Mouse (Mus musculus): ENCODE measurements around the gene Gtf3c6.

Gene Gtf3c6

GRCm38 (mm10) chr10:40257414-40258255 is at the start of gene Gtf3c6:
Gene Gtf3c6 (minus strand): TSS chr10:40258108.
- peak; percentile 88 to 94 for DNase-seq

DNA sequence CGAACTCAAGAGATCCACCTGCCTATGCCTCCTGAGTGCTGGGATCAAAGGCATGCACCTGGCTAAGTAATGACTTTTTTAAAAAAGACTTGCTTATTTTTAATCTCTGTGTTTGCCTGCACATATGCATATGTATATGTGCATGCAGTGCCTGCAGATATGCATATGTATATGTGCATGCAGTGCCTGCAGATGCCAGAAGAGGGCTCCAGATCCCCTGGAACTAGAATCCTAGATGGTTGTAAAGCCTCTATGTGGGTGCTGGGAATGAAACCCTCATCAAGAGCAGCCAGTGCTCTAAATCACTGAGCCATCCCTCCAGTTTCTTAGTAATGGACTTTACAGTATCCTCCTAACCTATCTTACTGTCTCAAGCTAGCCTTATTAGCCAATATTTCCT is 48.1 kb upstream of the Gtf3c6 start:
- no peak for DNase-seq

DNA sequence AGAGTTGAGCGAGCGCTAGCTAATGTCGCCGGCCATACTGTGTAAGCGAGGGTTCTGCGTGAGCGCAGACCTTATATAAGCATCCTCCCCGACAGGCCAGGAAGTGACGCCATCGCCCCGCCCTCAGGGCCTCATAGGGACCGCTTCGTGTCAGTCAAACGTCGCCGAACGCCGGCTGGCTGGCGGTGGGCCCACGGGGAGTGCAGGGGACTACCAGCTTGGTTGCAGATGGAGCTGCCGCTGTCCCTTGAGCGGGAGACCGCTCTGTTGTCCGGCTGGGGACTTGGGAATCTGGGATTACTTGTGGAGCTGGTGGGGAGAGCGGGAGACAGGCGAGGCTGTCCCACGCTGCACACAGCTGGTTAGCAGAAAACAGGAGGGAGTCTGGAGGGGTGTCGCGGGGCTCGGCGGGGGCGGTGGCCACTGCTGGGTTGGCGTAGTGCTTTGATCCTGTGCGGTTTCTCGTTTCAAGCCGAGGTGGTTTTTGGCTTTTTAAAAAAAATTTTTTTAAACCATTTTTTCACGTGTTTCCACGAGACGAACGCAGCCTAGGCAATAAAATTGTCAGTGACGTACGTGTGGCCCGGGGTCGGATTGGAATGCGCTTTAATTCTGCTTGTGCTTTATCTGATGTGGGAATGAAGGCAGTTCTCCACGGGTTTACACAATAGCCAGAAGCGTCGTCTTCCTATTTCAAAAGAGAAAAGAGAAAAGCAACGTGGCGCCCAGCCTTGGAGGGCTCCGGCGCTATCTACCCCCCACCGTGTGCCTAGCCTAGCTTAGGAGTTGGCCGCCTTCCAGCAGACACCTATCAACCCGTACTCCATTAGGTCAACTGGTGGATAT is 44.5 kb upstream of the Gtf3c6 start, which contains the start of gene Amd1:
Gene Amd1, minus strand, starts transcription at position 47 of the 846 bp plus-strand sequence.
- peak; percentile 99 to 100 for DNase-seq

DNA sequence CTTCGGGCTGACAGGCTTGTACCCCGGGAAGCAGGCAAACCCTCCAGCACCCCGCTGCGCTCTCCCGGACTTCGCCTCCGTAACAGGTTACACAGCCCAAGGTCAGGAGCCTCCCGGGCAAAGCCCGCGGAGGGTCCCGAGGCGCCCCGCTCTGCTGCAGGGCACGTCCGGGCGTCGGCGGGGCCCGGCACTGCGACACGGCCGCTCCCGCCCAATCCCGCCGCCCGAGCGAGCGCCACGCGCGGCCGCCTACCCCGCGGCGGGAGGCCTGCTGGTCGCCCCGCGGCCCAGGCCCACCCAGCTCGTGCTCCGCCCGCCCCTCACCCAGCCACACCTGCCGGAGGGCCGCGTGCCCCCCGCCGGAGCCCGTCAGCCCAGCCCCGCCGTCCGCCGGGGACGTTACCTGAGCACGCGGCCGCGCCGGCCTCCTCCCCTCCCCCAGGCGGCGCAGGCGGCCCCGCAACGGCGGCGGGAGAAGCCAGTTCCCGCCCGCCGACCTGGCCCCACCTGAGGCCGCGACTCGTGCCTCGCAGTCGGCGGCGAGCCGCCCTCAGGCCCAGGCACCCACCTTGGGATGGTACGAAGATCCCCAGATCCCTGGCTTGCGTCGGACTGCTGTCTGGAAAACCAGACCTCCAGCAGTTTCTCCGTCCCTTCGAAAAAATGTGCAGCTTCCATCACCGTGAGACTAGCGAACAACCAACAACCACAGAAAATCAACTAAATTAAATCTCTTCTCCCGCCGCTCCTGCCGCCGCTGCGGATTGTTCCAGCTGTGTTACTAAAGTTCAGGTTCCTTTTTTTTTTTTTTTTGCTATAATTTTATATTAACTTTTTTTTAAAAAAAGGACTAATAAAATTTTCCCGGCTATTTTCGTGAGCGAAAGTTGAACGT is 43.5 kb upstream of the Gtf3c6 start:
- DNase-seq: peak; percentile 31 to 34

DNA sequence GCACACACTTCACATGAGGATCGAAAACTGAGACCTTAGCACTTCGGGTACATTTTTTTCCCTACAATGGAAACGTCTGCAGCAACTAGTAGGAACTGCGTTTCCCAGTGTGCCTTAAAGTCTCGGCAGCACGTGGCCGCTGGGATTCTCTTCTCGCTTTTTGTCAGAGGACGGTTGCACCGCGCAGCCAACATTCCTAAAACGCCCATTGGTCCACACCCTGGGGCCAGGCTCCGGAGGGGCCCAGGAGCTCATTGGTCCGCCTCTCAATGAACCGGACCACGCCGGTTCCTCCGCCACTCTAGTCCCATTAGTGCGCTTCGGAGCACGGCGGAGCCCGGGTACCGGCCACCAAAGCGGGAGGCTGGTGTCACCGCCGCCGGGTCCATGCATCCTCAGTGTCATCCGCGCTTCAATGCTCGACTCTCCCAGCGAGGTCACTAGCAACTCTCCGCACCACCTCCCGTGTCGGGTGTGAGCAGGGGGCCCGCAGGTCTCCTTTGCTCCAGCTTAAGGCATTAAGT is 42.8 kb upstream of the Gtf3c6 start:
- DNase-seq: peak; percentile 83

- DNase-seq: no peak
Observed at GRCm38 (mm10) chr10:40292640-40293039, 34.7 kb upstream of the Gtf3c6 start.

- no peak for DNase-seq
Observed at GRCm38 (mm10) chr10:40286767-40287166, 28.9 kb upstream of the Gtf3c6 start.

- no peak for DNase-seq
Observed at GRCm38 (mm10) chr10:40285571-40285970, 27.7 kb upstream of the Gtf3c6 start.

GRCm38 (mm10) chr10:40284997-40285396 is 27.1 kb upstream of the Gtf3c6 start:
- DNase-seq: no peak

DNA sequence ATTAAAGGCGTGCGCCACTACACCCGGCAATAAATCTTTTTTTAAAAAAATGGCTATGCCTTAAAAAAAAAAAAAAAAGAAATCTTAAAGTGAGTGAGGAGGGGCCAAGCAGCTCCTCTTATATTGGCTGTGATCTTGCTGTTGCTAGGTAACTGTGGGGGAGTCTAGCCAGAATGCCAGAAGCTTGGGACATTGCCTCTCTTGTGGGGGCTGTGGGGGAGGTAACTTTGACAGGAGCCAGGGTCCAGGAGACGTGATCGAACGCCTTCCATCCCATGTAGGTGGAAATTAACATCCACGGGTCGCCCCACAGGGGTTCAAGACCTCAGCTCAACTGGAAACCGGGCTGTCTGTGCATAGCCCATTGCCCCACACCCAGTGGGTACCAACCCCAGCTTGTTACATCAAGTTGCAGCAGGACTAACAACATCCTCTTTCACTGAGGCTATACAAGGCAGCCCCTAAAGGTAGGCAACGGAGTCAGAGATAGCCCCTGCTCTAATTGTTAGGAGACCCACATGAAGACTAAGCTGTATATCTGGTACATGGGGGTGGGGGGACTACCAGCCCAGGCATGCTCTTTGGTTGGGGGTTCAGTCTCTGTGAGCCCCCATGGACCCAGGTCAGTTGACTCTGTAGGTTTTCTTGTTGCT is 26.4 kb upstream of the Gtf3c6 start:
- no peak for DNase-seq

- no peak for DNase-seq
Observed at GRCm38 (mm10) chr10:40283636-40284035, 25.7 kb upstream of the Gtf3c6 start.

GRCm38 (mm10) chr10:40281565-40281964 is 23.7 kb upstream of the Gtf3c6 start:
- DNase-seq: no peak

DNA sequence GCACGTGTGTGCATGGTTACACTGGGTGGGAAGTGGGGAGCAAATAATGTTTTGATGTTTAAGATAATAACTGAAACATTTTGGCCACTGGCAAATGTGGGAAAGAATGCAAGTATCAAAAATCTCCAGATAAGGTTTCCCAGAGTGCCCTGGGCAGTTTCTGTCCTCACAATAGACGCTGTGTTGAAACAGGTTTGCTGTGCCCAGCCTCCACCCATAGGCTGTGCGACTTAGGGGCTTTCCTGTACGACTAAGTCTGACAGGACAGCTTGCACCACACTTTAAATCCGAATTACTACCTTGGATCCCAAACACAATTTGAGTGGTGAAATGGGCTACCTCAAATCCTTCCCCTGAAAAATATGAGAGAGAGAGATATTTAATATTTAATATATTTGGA is 20.4 kb upstream of the Gtf3c6 start:
- DNase-seq: no peak

DNA sequence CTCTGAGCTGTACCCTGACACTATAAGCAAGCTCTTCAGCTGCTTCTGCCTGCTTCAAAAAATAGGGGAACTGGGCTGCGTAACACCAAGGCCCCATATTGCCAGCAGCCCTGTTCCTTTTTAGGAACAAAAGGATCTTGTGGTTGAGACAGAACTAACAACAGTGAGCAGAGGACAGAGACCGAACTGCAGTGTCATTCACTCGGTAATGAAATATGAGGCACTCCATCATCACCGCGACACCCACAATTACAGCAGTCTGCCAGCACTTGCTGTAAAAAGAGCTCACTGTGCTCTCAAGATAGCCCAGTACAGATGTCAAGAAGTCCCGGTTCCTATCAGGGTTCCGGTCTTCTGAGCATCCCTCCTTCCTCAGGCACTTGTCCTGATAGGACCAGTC is 18.1 kb upstream of the Gtf3c6 start:
- DNase-seq: no peak

GRCm38 (mm10) chr10:40273938-40274337 is 16.0 kb upstream of the Gtf3c6 start:
- no peak for DNase-seq

DNA sequence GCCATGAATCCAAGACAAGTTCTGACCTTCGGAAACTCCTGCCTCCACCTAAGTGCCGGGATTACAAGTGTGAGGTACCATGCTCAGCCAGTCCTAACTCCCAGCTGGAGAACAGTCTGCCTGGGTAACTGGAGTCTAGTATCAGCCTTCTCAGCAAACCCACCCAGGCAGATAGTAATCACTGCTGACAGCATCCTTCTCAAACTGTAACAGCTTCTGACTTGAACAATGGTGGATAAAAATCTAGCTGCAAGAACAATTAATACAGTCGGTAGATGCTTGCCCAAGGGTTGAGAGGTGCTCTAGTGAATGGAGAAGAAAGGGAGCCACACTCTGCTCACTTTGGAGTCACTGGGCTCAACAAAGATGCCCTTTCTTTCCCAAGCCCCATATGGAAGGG is 13.3 kb upstream of the Gtf3c6 start:
- no peak for DNase-seq

DNA sequence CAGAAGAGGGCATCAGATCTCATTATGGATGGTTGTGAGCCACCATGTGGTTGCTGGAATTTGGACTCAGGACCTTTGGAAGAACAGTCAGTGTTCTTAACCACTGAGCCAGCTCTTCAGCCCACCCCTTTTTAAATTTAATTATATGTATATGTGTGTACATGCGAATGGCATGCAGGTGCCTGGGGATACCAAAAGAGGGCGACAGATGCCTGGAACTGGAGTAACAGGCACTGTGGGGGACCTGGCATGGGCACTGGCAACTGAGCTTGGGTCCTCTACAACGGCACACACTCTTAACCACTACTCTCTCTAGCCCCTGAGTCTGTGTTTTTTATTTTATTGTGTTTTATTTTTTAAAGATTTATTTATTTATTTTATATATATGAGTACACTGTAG is 7.0 kb upstream of the Gtf3c6 start:
- DNase-seq: no peak

DNA sequence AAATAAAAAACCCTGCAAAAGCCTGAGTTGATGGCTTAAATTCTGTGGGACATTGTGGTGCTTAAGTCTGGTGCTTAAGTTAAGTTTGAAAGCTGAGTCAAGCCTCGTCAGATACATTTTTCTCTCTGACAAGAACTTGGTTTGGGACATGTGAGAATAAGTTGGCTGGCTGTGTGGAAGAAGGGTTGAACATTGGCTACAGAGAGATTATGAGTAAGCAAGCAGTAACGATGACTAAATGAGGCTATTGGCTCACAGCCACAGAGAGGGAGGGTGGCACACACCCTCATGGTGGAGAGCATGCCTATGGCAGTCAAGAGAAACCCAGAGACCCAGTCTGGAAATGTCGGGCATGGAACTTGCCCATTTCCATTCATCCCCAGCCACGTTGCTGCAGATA is 5.8 kb upstream of the Gtf3c6 start:
- DNase-seq: peak; percentile 62 to 74

DNA sequence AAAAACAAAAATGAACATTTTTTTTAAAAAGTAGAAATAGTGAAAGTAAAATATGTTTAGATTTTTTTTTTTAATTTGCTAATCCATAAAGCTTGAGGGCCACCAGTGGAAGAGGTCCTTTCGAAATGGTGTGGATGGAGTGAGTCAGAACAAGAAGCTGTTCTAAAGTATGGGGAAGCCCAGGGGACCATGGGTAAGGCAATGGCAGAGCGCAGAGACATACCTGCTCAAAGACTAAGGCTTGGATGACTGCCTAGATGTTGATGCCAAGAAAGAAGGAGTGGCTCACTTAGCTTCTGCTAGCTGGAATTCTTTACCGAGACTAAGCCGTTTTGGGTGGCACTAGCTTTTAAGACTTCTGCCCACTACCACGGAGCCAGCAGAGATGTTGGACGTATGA is 4.3 kb upstream of the Gtf3c6 start:
- no peak for DNase-seq

DNA sequence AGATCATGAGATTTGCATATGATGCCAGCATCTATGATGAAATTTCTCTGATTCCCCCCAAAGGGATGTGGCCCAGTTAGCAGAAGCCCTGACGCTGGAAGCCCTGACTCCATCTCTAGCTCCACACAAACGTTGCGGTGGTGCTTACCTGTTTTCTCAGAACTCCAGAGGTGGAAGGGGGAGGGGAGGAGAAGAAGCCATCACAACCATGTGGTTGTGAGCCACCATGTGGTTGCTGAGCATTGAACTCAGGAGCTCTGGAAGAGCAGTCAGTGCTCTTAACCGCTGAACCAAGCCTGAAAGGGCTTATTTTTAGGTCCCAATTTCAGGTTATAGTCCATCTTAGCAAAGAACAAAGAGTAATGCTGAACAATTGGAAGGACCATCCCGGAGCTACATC is 2.4 kb upstream of the Gtf3c6 start:
- DNase-seq: no peak

DNA sequence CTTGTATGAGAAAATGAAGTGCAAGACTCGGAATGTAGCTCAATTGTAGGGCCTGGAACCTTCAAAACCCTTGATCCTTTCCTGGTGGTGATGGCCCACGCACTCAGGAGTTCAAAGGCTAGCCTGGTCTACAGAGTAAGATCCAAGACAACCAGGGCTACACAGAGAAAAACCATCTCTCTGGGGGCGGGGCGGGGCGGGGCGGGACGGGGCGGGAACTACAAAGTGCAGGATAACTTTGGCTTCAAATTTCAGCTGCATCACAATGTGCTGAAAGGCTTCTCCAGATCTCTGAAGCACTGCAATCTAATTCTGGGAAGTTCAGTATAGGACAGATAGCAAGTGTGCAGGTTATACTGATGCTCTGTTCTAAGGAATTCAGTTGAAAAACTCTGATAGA is 1.6 kb upstream of the Gtf3c6 start:
- no peak for DNase-seq

DNA sequence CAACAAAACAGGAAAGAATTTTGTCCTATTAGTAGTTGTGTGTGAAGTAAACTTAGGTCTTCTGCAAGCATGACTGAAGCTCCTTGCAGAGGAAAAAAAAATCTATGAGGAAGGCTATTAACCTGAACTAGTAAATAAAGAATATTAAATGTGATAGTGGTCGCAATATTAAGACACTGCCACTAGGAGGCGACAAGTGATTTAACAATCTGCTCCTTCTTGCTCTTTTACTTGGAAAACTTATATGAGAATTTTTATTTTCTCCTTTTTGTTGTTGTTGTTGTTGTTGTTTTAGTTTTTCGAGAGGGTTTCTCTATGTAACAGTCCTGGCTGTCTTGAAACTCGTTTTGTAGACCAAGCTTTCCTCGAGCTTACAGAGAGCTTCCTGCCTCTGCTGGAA is 1.1 kb upstream of the Gtf3c6 start:
- DNase-seq: peak; percentile 47 to 55

Data from kidney, adult 8-10 months (tissue).